Mouse (Mus musculus) neural tube, embryonic 12.5 days (tissue): ENCODE results near the gene Hoxc13. TPM values are rescaled to one million over a fixed set of nuclear protein-coding genes. Genes with fewer than 3 reads are reported as not detected.
A peak's percentile ranks its signal among the peaks of the same experiment; 100 is the strongest.

Source experiments
- ATAC-seq: fragments of 200-750 bp; cut with Nextera tagmentation; 2 replicates; pipeline ENCODE4 v1.8.0; 2017; ENCODE audit warnings: low read depth, mild to moderate bottlenecking, moderate TSS enrichment, moderate library complexity; ENCODE audit not compliant: low FRiP score
- H3K27ac ChIP-seq: fragments of 300-500 bp; sonication (generic); 2 replicates; pipeline ENCODE4 v1.5.1; 2016
- H3K27me3 ChIP-seq: fragments of 300-500 bp; sonication (generic); replicated peaks from 2 replicates; pipeline ENCODE4 v1.6.1; 2016; ENCODE audit warnings: mild to moderate bottlenecking
- H3K36me3 ChIP-seq: fragments of 300-500 bp; sonication (generic); 2 replicates; pipeline ENCODE4 v1.6.1; 2016; ENCODE audit warnings: mild to moderate bottlenecking
- H3K4me1 ChIP-seq: fragments of 300-500 bp; sonication (generic); 2 replicates; pipeline ENCODE4 v1.6.1; 2016
- H3K4me2 ChIP-seq: fragments of 300-500 bp; sonication (generic); replicated peaks from 2 replicates; pipeline ENCODE4 v1.6.1; 2016; ENCODE audit warnings: mild to moderate bottlenecking
- H3K4me3 ChIP-seq: fragments of 300-500 bp; sonication (generic); 2 replicates; pipeline ENCODE4 v1.5.1; 2016
- H3K9ac ChIP-seq: fragments of 300-500 bp; sonication (generic); 2 replicates; pipeline ENCODE4 v1.6.1; 2016; ENCODE audit warnings: mild to moderate bottlenecking
- H3K9me3 ChIP-seq: fragments of 300-500 bp; sonication (generic); 2 replicates; pipeline ENCODE4 v1.6.1; 2016; ENCODE audit warnings: mild to moderate bottlenecking
- WGBS: fragments of 180-500 bp; shearing (Covaris S2); methylation state at CpG from one replicate; pipeline ENCODE4 v1.1.7; 2016; 5-methylcytosine and 5-hydroxymethylcytosine counted together
- polyA plus RNA-seq: library from polyadenylated mRNA; unstranded; fragments of >200 nt; fragmentation: Nextera tagmentation; extraction: Ambion mirVana; gene quantifications from 2 replicates; pipeline ENCODE4 v1.2.1, GENCODE M21; 2016

Gene Hoxc13
- polyA plus RNA-seq, 1 experiment from 2014 or later: 6.5 TPM

DNA sequence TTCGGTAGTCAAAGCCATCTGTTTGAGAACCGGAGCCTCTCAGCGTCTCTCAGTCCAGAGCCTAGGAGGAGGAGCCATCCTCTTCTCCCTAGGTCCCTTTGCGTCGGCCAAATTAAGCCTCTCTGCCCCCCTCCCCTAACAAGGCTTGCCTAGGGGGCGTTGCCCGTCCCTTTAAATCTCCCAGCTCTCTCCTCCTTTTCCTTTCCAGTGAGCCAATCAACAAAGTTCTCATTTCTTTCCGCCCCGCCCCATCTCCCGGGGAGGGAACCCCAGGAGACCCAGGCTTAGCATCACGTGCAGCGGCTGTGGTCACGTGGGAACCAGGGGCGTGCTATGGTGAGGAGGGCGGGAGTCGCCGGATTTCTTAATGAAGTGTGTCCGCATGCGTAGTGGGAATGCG is 284 bp upstream of the Hoxc13 start:
- Histone ChIP-seq H3K4me3 (peak overlapping the region; percentile 36; the same call in 1 of the 2 replicates), H3K4me2 (peak overlapping the region; percentile 53), H3K9ac (no peak overlapping the region), H3K9me3 (no peaks in the 10 kb centered on the region), H3K27ac (no peak overlapping the region), H3K4me1 (peaks cover 12% of the 10 kb centered on the region; the same call in 1 of the 2 replicates), H3K27me3 (peaks cover 96% of the 10 kb centered on the region), H3K36me3 (no peaks in the 10 kb centered on the region)
- peak; percentile 89 for ATAC-seq
- WGBS: under 1% methylated on average over 20 of the region's 20 CpGs

DNA sequence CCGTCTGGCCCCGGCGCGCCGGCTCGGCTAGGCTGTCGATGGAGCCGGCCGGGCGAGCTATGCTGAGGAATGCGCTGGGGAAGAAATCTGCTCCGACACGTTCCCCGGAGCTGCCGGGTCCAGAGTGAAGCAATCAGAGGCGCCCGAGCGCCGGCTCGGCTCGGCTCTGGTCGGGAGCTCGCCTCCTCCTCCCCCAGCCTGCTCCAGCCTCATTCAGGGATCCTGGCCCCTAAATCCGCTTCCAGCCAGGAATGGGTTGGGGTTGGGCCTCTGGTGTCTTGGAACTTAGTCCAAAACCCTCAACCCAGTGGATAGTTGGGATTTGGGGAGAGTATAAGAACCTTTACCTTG is 1.1 kb downstream of the Hoxc13 start:
- no peak for ATAC-seq
- Histone ChIP-seq H3K27ac (no peak overlapping the region), H3K36me3 (no peaks in the 10 kb centered on the region), H3K9me3 (no peaks in the 10 kb centered on the region), H3K4me2 (peak overlapping the region; percentile 53), H3K9ac (peak overlapping the region; percentile 55), H3K4me1 (peaks cover 12% of the 10 kb centered on the region; the same call in 1 of the 2 replicates), H3K27me3 (peaks cover 95% of the 10 kb centered on the region), H3K4me3 (peak overlapping the region; percentile 36)
- under 1% methylated on average over 22 of the region's 24 CpGs for WGBS

DNA sequence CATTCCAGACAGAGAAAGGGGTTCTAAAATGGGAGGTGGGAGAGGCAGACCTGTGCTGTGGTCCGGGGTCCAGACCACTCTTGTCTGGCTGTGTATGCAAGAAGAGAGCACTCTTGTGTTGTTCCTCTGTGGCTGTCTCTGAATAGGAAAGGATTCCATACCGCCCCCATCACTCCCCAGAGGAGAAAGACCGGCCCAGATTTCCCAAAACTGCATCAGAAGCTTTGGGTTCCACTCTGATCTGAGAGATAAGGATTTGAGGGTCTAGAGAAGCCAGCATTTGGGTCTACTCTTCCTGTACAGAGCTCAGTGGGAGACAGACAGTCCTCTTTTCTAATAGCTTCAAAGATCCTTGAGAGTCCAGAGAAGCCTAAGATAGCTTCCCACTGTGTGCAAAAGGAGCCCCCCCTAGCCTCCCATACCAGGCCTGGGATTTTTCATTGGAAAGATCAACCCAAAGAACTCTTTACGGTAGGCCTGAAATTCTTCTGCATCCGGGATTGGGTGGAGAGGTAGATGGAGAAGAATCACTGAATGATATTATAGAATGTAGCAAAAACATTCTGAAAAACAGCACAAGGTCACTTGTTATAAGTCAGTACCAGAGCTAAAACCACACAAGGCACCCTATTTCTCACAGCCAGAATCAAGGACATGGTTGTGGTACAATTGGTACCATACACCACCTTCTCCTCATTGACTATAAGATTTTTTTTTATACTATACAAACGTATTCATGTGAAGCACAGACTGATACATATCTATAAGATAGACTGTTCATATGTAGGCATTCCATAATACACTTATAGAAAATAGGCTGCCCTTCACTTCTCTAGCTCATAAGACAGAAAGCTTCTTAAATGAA is 2.0 kb downstream of the Hoxc13 start:
- Histone ChIP-seq H3K9me3 (no peaks in the 10 kb centered on the region), H3K4me3 (peak overlapping the region; percentile 16), H3K27me3 (peaks cover 95% of the 10 kb centered on the region), H3K4me2 (0 out of 2 replicates have a peak overlapping the region, but pooled peaks have one; percentile 15), H3K4me1 (peaks cover 12% of the 10 kb centered on the region; the same call in 1 of the 2 replicates), H3K36me3 (no peaks in the 10 kb centered on the region), H3K27ac (no peak overlapping the region), H3K9ac (0 out of 2 replicates have a peak overlapping the region, but pooled peaks have one; percentile 9)
- ATAC-seq: no peak
- WGBS: 11% methylated on average over 6 of the region's 6 CpGs

DNA sequence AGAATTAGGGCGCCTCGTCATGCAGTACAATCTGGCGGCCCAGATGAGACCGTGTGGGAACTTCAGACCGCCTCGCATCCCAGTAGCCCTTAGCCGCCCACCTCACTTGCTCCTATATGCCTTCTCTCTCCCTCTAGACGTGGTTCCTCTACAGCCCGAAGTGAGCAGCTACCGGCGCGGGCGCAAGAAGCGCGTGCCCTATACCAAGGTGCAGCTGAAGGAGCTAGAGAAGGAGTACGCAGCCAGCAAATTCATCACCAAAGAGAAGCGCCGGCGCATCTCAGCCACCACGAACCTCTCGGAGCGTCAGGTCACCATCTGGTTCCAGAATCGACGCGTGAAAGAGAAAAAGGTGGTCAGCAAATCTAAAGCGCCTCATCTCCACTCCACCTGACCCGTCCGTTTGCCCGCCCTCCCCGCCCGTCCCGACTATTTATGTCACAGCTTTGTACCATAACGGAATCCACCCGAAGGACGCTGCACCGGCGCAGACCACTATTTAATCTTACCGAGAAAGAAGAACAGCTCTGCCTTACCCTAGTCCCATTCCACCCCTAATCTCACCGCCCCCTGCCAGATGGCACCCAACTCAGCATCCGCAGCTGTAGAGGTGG is 6.2 kb downstream of the Hoxc13 start:
- Histone ChIP-seq H3K9ac (0 out of 2 replicates have a peak overlapping the region, but pooled peaks have one; percentile 13), H3K9me3 (no peaks in the 10 kb centered on the region), H3K4me3 (peak overlapping the region; percentile 11; the same call in 1 of the 2 replicates), H3K4me1 (no peaks in the 10 kb centered on the region), H3K36me3 (no peaks in the 10 kb centered on the region), H3K27ac (no peak overlapping the region), H3K27me3 (peaks cover 95% of the 10 kb centered on the region), H3K4me2 (peak overlapping the region; percentile 33)
- no peak for ATAC-seq
- WGBS: 1% methylated on average over 40 of the region's 40 CpGs

DNA sequence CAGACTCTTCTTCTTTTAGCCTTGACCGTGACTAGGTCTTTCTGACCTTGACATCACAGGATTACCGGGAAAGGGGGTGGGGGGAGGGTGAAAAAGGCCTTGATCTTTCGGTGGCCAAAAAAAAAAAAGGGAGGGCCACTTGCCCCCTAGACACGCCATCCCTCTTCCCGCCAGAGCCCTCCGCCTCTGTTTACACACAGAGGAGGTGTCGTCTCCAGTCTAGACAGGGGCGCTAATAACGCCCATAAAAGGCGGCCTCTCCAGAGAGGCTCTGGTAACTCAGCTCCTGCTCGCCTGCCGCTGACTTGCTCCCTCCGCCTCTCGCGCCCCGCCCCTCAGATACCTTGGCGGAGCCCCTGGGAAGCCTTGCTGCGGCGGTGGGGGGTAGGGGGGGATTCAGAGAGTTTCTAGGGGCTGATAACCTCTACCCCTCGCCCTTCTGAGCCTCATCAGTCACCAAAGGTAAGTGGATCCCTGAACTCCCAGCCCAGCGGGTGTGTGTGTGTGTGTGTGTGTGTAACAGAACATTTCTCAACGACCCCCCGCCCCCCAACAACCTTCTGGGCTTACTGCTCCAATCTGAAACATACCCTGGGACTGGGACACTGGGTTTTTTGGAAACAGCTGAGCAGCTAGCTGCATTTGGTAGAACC is 10.9 kb downstream of the Hoxc13 start:
- Histone ChIP-seq H3K4me2 (peak overlapping the region; percentile 36), H3K27me3 (peaks cover 95% of the 10 kb centered on the region), H3K36me3 (no peaks in the 10 kb centered on the region), H3K4me1 (no peaks in the 10 kb centered on the region), H3K27ac (no peak overlapping the region), H3K9me3 (no peaks in the 10 kb centered on the region), H3K9ac (0 out of 2 replicates have a peak overlapping the region, but pooled peaks have one; percentile 8), H3K4me3 (0 out of 2 replicates have a peak overlapping the region, but pooled peaks have one; percentile 5)
- under 1% methylated on average over 23 of the region's 23 CpGs for WGBS
- ATAC-seq: no peak

DNA sequence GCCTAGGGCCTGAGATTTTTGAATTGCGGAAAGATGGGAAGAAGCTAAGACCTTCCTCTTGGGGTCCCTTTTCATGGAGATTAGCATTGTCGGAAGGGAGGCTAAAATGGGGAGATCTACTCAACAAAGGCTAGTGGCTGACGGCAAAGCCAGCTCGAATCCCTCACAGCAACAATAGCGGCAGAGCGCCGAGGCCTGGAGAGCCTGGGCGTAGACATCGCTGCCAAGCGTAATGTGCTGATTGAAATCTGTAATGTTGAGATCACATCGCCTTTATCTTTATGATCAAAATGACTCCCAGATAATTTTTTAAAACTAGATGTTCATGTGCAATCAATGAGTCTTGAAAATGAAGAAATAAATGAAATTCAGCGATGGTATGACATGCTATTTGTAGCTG is 13.5 kb downstream of the Hoxc13 start:
- H3K9ac ChIP-seq: peak overlapping the region; percentile 36; the same call in 1 of the 2 replicates
- no peaks in the 10 kb centered on the region for H3K9me3 ChIP-seq
- H3K4me1 ChIP-seq: peaks cover 4% of the 10 kb centered on the region; the same call in 1 of the 2 replicates
- peak overlapping the region; percentile 16; the same call in 1 of the 2 replicates for H3K4me2 ChIP-seq
- 0 out of 2 replicates have a peak overlapping the region, but pooled peaks have one; percentile 7 for H3K4me3 ChIP-seq
- ATAC-seq: no peak
- H3K27ac ChIP-seq: no peak overlapping the region
- peaks cover 95% of the 10 kb centered on the region for H3K27me3 ChIP-seq
- no peaks in the 10 kb centered on the region for H3K36me3 ChIP-seq
- WGBS: 1% methylated on average over 12 of the region's 12 CpGs

DNA sequence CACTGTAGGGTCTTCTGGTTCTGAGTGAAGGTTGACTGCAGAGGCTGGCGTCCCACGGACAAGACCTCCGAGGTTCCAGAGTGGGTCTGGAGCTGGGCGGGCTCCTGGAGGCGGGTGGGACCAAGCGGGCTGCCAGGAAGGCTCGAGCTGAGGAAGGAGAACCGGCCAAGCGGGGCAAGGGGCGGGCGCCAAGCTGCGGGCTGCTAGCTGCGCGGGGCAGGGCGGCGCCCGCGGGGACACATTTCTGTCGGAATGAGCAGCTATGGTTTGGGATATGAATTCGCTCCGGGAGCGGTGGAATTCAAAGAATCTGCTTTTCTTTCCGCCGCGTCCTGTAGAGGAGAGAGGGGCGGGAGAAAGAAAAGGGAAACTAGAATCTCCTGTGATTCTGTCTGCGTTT is 14.0 kb downstream of the Hoxc13 start:
- Histone ChIP-seq H3K4me1 (peaks cover 9% of the 10 kb centered on the region), H3K9ac (0 out of 2 replicates have a peak overlapping the region, but pooled peaks have one; percentile 29), H3K9me3 (no peaks in the 10 kb centered on the region), H3K4me3 (peak overlapping the region; percentile 26), H3K4me2 (peak overlapping the region; percentile 46), H3K27me3 (peaks cover 95% of the 10 kb centered on the region), H3K36me3 (no peaks in the 10 kb centered on the region), H3K27ac (no peak overlapping the region)
- ATAC-seq: no peak
- 1% methylated on average over 27 of the region's 27 CpGs for WGBS

DNA sequence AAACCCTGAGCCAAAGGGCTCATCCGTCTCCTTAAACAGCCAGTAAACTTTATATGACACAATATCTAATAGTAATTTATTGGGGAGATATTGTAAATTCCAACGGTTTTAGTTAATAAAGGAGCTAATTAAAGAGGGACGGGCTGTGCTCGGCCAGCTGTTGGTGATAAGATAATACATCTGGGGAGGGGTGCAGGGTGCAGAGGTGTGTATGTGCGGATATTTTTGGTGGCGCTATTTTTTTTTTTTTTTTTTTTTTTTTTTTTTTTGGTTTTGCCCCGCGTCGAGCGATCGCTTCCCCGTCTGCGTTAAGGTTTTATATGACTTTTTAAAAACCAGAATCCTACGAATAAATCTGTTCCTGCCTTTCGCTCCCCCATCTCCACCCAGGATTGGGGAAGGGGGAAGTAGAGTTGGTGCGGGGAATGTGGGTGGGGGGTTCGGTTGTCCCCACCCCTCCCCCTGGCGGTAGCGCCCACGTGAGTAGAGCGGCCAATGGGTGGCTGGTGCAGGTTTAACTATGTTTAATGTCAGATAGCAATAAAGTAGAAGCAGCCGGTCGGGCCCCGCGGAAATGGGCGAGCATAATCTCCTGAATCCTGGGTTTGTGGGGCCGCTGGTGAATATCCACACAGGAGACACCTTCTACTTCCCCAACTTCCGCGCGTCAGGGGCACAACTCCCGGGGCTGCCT is 15.5 kb downstream of the Hoxc13 start, which contains the start of gene Hoxc12:
TSS of gene Hoxc12 (plus strand) at position 479 of the 694 bp plus-strand sequence.
- no peaks in the 10 kb centered on the region for H3K9me3 ChIP-seq
- peak within 1 kb of the TSS; percentile 52 for H3K9ac ChIP-seq
- H3K27ac ChIP-seq: no peak within 1 kb of the TSS
- no peaks in the 10 kb centered on the region for H3K36me3 ChIP-seq
- H3K4me1 ChIP-seq: peaks cover 12% of the 10 kb centered on the region
- no peak for ATAC-seq
- peak within 1 kb of the TSS; percentile 47 for H3K4me2 ChIP-seq
- peak within 1 kb of the TSS; percentile 37 for H3K4me3 ChIP-seq
- under 1% methylated on average over 31 of the region's 31 CpGs for WGBS
- peaks cover 95% of the 10 kb centered on the region for H3K27me3 ChIP-seq

DNA sequence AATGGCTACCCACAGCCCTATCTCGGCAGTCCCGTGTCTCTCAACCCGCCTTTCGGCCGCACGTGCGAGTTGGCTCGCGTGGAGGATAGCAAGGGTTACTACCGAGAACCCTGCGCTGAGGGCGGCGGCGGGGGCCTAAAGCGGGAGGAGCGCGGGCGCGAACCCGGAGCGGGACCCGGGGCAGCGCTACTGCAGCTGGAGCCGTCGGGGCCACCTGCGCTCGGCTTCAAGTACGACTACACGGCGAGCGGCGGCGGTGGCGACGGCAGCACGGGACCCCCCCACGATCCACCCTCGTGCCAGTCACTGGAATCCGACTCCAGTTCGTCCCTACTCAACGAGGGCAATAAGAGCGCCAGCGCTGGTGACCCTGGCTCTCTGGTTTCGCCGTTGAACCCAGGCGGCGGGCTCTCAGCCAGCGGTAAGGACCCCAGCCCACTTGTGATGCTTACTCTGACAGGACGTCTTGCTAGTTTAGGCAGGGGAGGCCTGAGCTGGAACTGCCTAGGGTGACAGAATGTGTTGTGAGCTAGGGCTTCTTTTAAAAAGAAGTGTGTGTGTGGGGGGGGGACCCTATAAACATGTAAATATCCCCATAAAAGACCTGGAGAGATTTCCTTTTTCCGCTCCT is 16.2 kb downstream of the Hoxc13 start:
- peak overlapping the region; percentile 47 for H3K4me2 ChIP-seq
- H3K4me1 ChIP-seq: peaks cover 12% of the 10 kb centered on the region
- H3K4me3 ChIP-seq: peak overlapping the region; percentile 37
- WGBS: 1% methylated on average over 50 of the region's 50 CpGs
- H3K27ac ChIP-seq: no peak overlapping the region
- H3K27me3 ChIP-seq: peaks cover 95% of the 10 kb centered on the region
- ATAC-seq: no peak
- H3K9me3 ChIP-seq: no peaks in the 10 kb centered on the region
- H3K36me3 ChIP-seq: no peaks in the 10 kb centered on the region
- peak overlapping the region; percentile 52 for H3K9ac ChIP-seq

DNA sequence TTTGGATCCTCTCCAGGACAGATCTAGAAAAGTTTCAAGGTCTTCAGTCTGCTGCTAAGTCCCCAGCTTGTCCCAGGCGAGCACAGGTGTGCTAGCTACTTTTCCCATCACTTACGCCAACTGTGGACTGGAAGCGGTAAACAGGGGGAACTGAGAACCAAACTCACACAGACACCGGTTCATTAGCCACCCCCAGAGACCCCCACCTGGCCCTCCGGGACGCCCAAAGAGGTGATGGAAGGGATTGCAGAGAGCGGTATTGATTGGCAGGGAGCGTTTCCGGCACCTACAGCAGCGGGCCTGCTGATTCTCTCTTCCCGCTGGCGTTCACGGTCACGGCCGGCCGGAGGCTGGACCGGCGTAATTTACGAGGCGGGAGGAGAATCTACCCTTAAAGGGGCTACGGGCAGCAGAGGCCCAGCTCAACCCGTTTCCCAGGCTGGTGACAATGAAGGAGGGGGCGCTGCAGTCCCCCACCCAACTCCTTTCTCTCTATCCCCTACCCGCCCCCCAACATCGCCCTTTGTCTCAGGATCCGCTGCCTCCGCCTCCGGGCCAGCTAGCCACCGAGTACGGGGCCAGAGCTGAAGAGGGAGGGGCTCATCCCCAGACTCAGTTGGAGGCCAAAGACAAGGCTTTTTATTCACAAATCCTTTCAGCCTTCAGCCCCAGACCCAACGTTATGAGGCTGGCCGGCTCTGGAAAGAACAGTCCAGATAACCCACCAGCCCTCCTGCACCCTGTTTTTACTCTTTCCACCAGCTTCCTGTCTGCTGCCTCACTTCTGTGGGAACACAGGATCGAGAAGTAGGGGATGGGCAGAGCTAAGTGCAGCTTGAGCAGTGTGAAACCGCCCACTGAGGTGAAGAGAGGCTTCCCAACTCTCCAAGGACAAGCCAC is 18.6 kb downstream of the Hoxc13 start:
- Histone ChIP-seq H3K4me1 (peaks cover 21% of the 10 kb centered on the region), H3K4me2 (peak overlapping the region; percentile 47), H3K27me3 (peaks cover 94% of the 10 kb centered on the region), H3K4me3 (peak overlapping the region; percentile 26), H3K36me3 (no peaks in the 10 kb centered on the region), H3K9me3 (no peaks in the 10 kb centered on the region), H3K9ac (peak overlapping the region; percentile 49), H3K27ac (no peak overlapping the region; the same call in 1 of the 2 replicates)
- under 1% methylated on average over 34 of the region's 34 CpGs for WGBS
- peak; percentile 35; the same call in 1 of the 2 replicates for ATAC-seq
